Mouse (Mus musculus): ENCODE measurements around the gene Maml2.

GRCm38 (mm10) chr9:13645153-13645552 is 347.4 kb downstream of the Maml2 start:
- TF ChIP-seq GATA1 (IDR thresholded peaks at IDR 0.05; ENCODE audit: low read length) (no peak), TAL1 (IDR thresholded peaks at IDR 0.05; ENCODE audit: low read length) (no peak)
